Mouse (Mus musculus) hindbrain, postnatal 0 days (tissue): ENCODE measurements around the gene Cfap73. TPM values are rescaled to one million over a fixed set of nuclear protein-coding genes. Genes with fewer than 3 reads are reported as not detected.
A peak's percentile ranks its signal among the peaks of the same experiment; 100 is the strongest.

Experiments used
- ATAC-seq: fragments of 200-750 bp; cut with Nextera tagmentation; 2 replicates; pipeline ENCODE4 v1.8.0; 2017; ENCODE audit warnings: mild to moderate bottlenecking, moderate TSS enrichment, moderate library complexity
- DNase-seq: peaks from one replicate; pipeline ENCODE4 v3.0.0-alpha.2; 2015; ENCODE audit warnings: low spot score
- H3K27ac ChIP-seq: fragments of 300-500 bp; sonication (generic); 2 replicates; pipeline ENCODE4 v1.5.1; 2014; ENCODE audit warnings: mild to moderate bottlenecking
- H3K27me3 ChIP-seq: fragments of 300-500 bp; sonication (generic); 2 replicates; pipeline ENCODE4 v1.6.1; 2014; ENCODE audit warnings: low read length, mixed read lengths; ENCODE audit not compliant: insufficient read depth
- H3K36me3 ChIP-seq: fragments of 300-500 bp; sonication (generic); 2 replicates; pipeline ENCODE4 v1.6.1; 2014; ENCODE audit warnings: low read length, mixed read lengths; ENCODE audit not compliant: insufficient read depth
- H3K4me1 ChIP-seq: fragments of 300-500 bp; sonication (generic); 2 replicates; pipeline ENCODE4 v1.6.1; 2014; ENCODE audit warnings: antibody characterized with exemption, low read length, mixed read lengths; ENCODE audit not compliant: insufficient read depth
- H3K4me2 ChIP-seq: fragments of 300-500 bp; sonication (generic); 2 replicates; pipeline ENCODE4 v1.6.1; 2014; ENCODE audit warnings: low read depth, mild to moderate bottlenecking, low read length, moderate library complexity, mixed read lengths
- H3K4me3 ChIP-seq: fragments of 300-500 bp; sonication (generic); 2 replicates; pipeline ENCODE4 v1.5.1; 2014; ENCODE audit warnings: low read length
- H3K9ac ChIP-seq: fragments of 300-500 bp; sonication (generic); replicated peaks from 2 replicates; pipeline ENCODE4 v1.6.1; 2014; ENCODE audit warnings: mild to moderate bottlenecking, low read length, moderate library complexity, mixed read lengths
- H3K9me3 ChIP-seq: fragments of 300-500 bp; sonication (generic); 2 replicates; pipeline ENCODE4 v1.6.1; 2016; ENCODE audit warnings: low read length, mixed read lengths
- CTCF ChIP-seq: IDR thresholded peaks from 2 replicates; pipeline ENCODE4 v1.5.1; 2016; ENCODE audit warnings: antibody characterized with exemption, control low read depth, low read depth
- WGBS: fragments of 180-500 bp; shearing (Covaris S2); extraction: QIAGEN DNeasy Blood & Tissue Kit; methylation state at CpG from one replicate; pipeline ENCODE4 v1.1.7; 2014; 5-methylcytosine and 5-hydroxymethylcytosine counted together
- polyA plus RNA-seq: library from polyadenylated mRNA; unstranded; fragments of >200 nt; fragmentation: Nextera tagmentation; extraction: Ambion mirVana; gene quantifications from 2 replicates; pipeline ENCODE4 v1.2.1, GENCODE M21; 2015
- total RNA-seq: library from RNA; depleted of rRNA; stranded (reverse); fragments of >200 nt; gene quantifications from 2 replicates; pipeline ENCODE4 v1.2.3, GENCODE M21; 2014

The Cfap73 gene
- total and polyA plus RNA-seq, 2 experiments from 2014 or later: 0.21 to 0.26 TPM

- Histone ChIP-seq H3K27ac (peak within 1 kb of the TSS; percentile 76; the same call in 1 of the 2 replicates), H3K9ac (peak within 1 kb of the TSS; percentile 72), H3K4me1 (peaks cover 16% of the 10 kb centered on the region), H3K4me3 (peak within 1 kb of the TSS; percentile 81), H3K27me3 (no peaks in the 10 kb centered on the region), H3K4me2 (peak within 1 kb of the TSS; percentile 93), H3K36me3 (no peaks in the 10 kb centered on the region), H3K9me3 (no peaks in the 10 kb centered on the region)
- DNase-seq (peak; percentile 100), ATAC-seq (peak; percentile 99)
- 0% methylated on average over 33 of the region's 35 CpGs for WGBS
- TF ChIP-seq CTCF: peak; percentile 39; the same call in 1 of the 2 replicates
These were observed 45.4 kb downstream of the Cfap73 start, which contains the start of the genes Tpcn1 and Iqcd for GRCm38 (mm10) chr5:120588569-120589094. TSS of gene Tpcn1 (minus strand) at chr5:120588673. TSS of gene Iqcd (plus strand) at chr5:120589016.

DNA sequence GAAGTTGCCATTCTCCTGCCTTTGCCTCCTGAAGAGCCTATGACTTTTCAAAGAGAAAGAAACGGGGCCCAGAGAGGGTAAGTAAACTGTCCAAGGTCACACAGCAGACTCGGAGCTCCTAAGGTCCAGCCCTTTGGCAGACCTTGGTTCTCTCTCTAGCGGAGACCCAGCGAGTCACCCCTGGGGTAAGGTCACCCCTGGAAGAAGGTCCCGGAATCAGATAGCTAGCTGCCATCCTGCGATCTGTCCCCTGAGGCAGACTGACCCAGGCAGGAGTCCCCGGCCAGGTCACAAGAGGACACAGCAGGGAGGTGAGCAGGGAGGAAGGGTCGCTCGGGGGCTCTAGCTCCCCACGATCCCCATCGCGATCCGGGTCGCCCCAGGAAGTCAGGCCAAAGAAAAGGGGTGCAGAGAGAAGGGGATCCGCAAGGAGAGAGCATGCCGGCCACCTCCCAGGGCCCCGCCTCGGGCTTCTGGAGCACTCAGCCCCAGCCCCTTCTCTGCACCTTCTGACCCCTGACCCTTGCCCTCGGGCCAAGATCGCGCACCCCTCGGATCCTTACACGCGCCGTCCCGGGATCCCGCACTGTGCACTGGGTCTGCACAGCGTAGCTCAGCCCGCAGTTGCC, 46.0 kb downstream of the Cfap73 start:
- peak overlapping the region; percentile 76; the same call in 1 of the 2 replicates for H3K27ac ChIP-seq
- 1% methylated on average over 28 of the region's 29 CpGs for whole genome bisulfite sequencing
- peak overlapping the region; percentile 93 for H3K4me2 ChIP-seq
- H3K36me3 ChIP-seq: peaks cover 5% of the 10 kb centered on the region; the same call in 1 of the 2 replicates
- DNase-seq (no peak), ATAC-seq (no peak)
- H3K9ac ChIP-seq: peak overlapping the region; percentile 72
- no peaks in the 10 kb centered on the region for H3K9me3 ChIP-seq
- peak overlapping the region; percentile 81 for H3K4me3 ChIP-seq
- H3K27me3 ChIP-seq: no peaks in the 10 kb centered on the region
- no peak for TF ChIP-seq CTCF
- H3K4me1 ChIP-seq: peaks cover 16% of the 10 kb centered on the region

DNA sequence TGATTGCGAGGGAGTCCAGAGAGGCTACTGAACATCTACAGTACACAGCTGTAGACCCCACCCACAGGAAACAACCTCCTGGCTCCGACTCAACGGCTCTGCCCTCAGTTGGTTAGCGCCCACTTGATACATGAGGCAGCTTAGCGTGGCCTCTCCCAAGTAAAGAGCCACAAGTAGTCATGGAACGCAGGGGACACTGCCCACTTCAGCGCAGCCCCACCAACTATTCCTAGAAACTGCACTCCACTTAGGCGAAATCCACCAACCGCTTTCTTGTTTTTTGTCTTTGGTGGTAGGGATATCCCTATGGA, 46.5 kb downstream of the Cfap73 start:
- peak overlapping the region; percentile 81 for H3K4me3 ChIP-seq
- WGBS: 25% methylated on average over 9 of the region's 9 CpGs
- H3K27me3 ChIP-seq: no peaks in the 10 kb centered on the region
- peak overlapping the region; percentile 76; the same call in 1 of the 2 replicates for H3K27ac ChIP-seq
- no peak for TF ChIP-seq CTCF
- peaks cover 6% of the 10 kb centered on the region; the same call in 1 of the 2 replicates for H3K36me3 ChIP-seq
- H3K4me2 ChIP-seq: peak overlapping the region; percentile 93
- peak overlapping the region; percentile 72 for H3K9ac ChIP-seq
- H3K9me3 ChIP-seq: no peaks in the 10 kb centered on the region
- no peak for ATAC-seq
- no peak for DNase-seq
- peaks cover 16% of the 10 kb centered on the region for H3K4me1 ChIP-seq

- Histone ChIP-seq H3K27me3 (no peaks in the 10 kb centered on the region), H3K9me3 (no peaks in the 10 kb centered on the region), H3K4me3 (peak overlapping the region; percentile 81), H3K4me2 (peak overlapping the region; percentile 93), H3K4me1 (peaks cover 16% of the 10 kb centered on the region), H3K9ac (peak overlapping the region; percentile 72; the same call in 1 of the 2 replicates), H3K36me3 (peaks cover 9% of the 10 kb centered on the region), H3K27ac (peak overlapping the region; percentile 76)
- 12% methylated on average over 17 of the region's 17 CpGs for WGBS
- DNase-seq: no peak
- TF ChIP-seq CTCF: no peak
- no peak for ATAC-seq
These were observed 47.1 kb downstream of the Cfap73 start for GRCm38 (mm10) chr5:120586741-120587615.

DNA sequence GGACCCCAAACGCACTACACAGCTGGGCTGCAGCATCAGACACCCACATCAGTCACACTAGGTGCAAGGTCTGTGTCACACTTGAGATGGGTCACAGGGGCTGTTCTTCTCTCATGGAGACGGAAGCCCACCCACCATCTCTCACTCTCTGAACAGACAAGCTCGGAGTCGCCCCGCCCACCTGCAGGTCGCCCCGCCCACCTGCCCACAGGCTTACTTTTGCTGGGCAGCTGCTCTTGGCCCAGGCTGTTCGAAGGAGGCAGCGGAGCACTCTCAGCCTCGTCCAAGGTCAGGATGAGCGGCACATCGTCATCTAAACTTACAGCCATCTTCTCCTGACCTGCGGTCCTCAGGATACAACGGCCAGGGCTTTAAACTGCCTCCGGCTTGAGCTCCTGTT, 49.1 kb downstream of the Cfap73 start:
- 36% methylated on average over 15 of the region's 15 CpGs for WGBS
- Histone ChIP-seq H3K9ac (no peak overlapping the region), H3K9me3 (no peaks in the 10 kb centered on the region)

GRCm38 (mm10) chr5:120583511-120583910, 50.5 kb downstream of the Cfap73 start:
- Histone ChIP-seq H3K36me3 (peaks cover 12% of the 10 kb centered on the region), H3K4me1 (peaks cover 28% of the 10 kb centered on the region), H3K27me3 (no peaks in the 10 kb centered on the region), H3K9me3 (no peaks in the 10 kb centered on the region), H3K4me3 (no peak overlapping the region), H3K4me2 (no peak overlapping the region), H3K9ac (no peak overlapping the region), H3K27ac (no peak overlapping the region)
- ATAC-seq (no peak), DNase-seq (no peak)
- WGBS: 96% methylated on average over 4 of the region's 4 CpGs
- no peak for TF ChIP-seq CTCF

More for the DNA sequence above, 49.1 kb downstream of the Cfap73 start:
- H3K27me3 ChIP-seq: no peaks in the 10 kb centered on the region
- no peak overlapping the region for H3K4me2 ChIP-seq
- ATAC-seq (no peak), DNase-seq (no peak)
- TF ChIP-seq CTCF: no peak
- H3K4me3 ChIP-seq: no peak overlapping the region
- H3K4me1 ChIP-seq: peaks cover 21% of the 10 kb centered on the region
- H3K27ac ChIP-seq: no peak overlapping the region
- H3K36me3 ChIP-seq: peaks cover 12% of the 10 kb centered on the region
